Mouse (Mus musculus): ENCODE measurements around the gene Tesc. TPM values are rescaled to one million over a fixed set of nuclear protein-coding genes. Genes with fewer than 3 reads are reported as not detected.

The Tesc gene
- polyA plus RNA-seq, 1 experiment: 17.1 TPM

GRCm38 (mm10) chr5:118036888-118037797, 9.6 kb downstream of the Tesc start:
- H3K36me3 ChIP-seq (ENCODE audit: control insufficient read depth, insufficient read depth, low read length): no peaks in the 10 kb centered on the region
- peak; percentile 29 to 39 for DNase-seq (ENCODE audit: low read depth in 1 of 2, low spot score in 2 of 2)
- TF ChIP-seq POLR2A (IDR thresholded peaks at IDR 0.05; ENCODE audit: low read depth, low read length) (no peak), CTCF (IDR thresholded peaks at IDR 0.05; ENCODE audit: extremely low read depth, insufficient read depth, insufficient read length, insufficient replicate concordance) (no peak)
- H3K27ac ChIP-seq (ENCODE audit: insufficient read depth, low read length): 0 out of 2 replicates have a peak overlapping the region, but pooled peaks have one; percentile 25
- H3K4me1 ChIP-seq (ENCODE audit: control insufficient read depth, insufficient read depth, insufficient read length): peaks cover 4% of the 10 kb centered on the region; the same call in 1 of the 2 replicates
- H3K27me3 ChIP-seq (ENCODE audit: control insufficient read depth, insufficient read depth, low read length): no peaks in the 10 kb centered on the region
- H3K4me3 ChIP-seq (ENCODE audit: extremely low read depth, insufficient read depth, insufficient read length): no peak overlapping the region
- 47% methylated on average over 25 of the region's 25 CpGs for WGBS

GRCm38 (mm10) chr5:118037798-118038484, 10.4 kb downstream of the Tesc start:
- Histone ChIP-seq H3K36me3 (ENCODE audit: control insufficient read depth, insufficient read depth, low read length) (no peaks in the 10 kb centered on the region), H3K4me3 (ENCODE audit: extremely low read depth, insufficient read depth, insufficient read length) (no peak overlapping the region), H3K4me1 (ENCODE audit: control insufficient read depth, insufficient read depth, insufficient read length) (peaks cover 4% of the 10 kb centered on the region; the same call in 1 of the 2 replicates), H3K27me3 (ENCODE audit: control insufficient read depth, insufficient read depth, low read length) (no peaks in the 10 kb centered on the region), H3K27ac (ENCODE audit: insufficient read depth, low read length) (no peak overlapping the region)
- DNase-seq (ENCODE audit: low read depth in 1 of 2, low spot score in 2 of 2): no peak
- TF ChIP-seq CTCF (IDR thresholded peaks at IDR 0.05; ENCODE audit: extremely low read depth, insufficient read depth, insufficient read length, insufficient replicate concordance) (no peak), POLR2A (IDR thresholded peaks at IDR 0.05; ENCODE audit: low read depth, low read length) (no peak)
- 17% methylated on average over 10 of the region's 10 CpGs for WGBS

DNA sequence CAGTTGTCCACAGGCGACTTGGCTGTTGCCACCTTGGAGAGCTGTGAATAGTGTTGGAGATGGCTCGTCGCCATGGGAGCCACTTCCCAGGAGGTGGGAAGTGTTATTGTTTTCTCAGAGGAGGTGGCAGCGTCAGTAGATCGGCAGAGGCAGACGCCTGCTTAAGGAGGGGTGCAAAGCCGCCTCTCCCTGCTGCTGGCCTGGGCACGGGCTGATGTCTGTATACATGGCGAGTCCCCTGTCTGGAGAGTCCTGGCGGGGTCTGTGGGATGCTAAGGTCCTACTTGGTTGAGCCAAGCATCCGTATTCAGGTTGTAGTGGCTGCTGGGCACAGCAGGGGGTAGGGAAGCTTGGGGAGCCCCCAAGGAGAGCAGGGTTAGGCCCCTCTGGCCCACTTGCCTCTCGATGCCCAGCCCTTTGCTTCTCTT, 11.7 kb downstream of the Tesc start:
- H3K36me3 ChIP-seq (ENCODE audit: control insufficient read depth, insufficient read depth, low read length): no peaks in the 10 kb centered on the region

DNA sequence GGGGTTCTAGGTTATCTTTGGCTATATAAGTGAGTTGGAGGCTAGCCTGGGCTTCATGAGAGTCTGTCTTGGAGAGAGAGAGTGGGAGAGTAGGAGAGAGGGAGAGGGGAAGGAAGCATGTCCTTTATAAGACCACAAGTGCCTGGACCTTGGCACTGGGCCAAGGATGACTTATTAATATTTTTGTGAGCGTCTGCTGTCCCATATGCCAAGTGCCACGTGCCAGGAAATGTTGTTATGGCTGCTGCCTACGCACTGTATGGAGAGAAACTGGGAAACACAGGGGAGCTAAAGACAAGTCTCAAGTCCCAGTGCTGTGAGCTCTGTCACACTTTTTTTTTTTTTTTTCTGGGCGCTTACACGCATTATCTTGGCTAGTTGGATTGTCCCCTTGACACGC, 15.1 kb downstream of the Tesc start:
- Histone ChIP-seq H3K36me3 (ENCODE audit: control insufficient read depth, insufficient read depth, low read length) (no peaks in the 10 kb centered on the region), H3K27ac (ENCODE audit: insufficient read depth, low read length) (no peak overlapping the region), H3K4me3 (ENCODE audit: extremely low read depth, insufficient read depth, insufficient read length) (no peak overlapping the region), H3K4me1 (ENCODE audit: control insufficient read depth, insufficient read depth, insufficient read length) (peaks cover 6% of the 10 kb centered on the region; the same call in 1 of the 2 replicates), H3K27me3 (ENCODE audit: control insufficient read depth, insufficient read depth, low read length) (no peaks in the 10 kb centered on the region)
- DNase-seq (ENCODE audit: low read depth in 1 of 2, low spot score in 2 of 2): no peak
- no peak for TF ChIP-seq CTCF (IDR thresholded peaks at IDR 0.05; ENCODE audit: extremely low read depth, insufficient read depth, insufficient read length, insufficient replicate concordance)
- no peak for TF ChIP-seq POLR2A (IDR thresholded peaks at IDR 0.05; ENCODE audit: low read depth, low read length)
- 87% methylated on average over 6 of the region's 6 CpGs for WGBS

More for the DNA sequence above, 11.7 kb downstream of the Tesc start:
- TF ChIP-seq CTCF (IDR thresholded peaks at IDR 0.05; ENCODE audit: extremely low read depth, insufficient read depth, insufficient read length, insufficient replicate concordance) (no peak), POLR2A (IDR thresholded peaks at IDR 0.05; ENCODE audit: low read depth, low read length) (no peak)
- Histone ChIP-seq H3K4me1 (ENCODE audit: control insufficient read depth, insufficient read depth, insufficient read length) (peaks cover 4% of the 10 kb centered on the region; the same call in 1 of the 2 replicates), H3K27me3 (ENCODE audit: control insufficient read depth, insufficient read depth, low read length) (no peaks in the 10 kb centered on the region), H3K4me3 (ENCODE audit: extremely low read depth, insufficient read depth, insufficient read length) (no peak overlapping the region), H3K27ac (ENCODE audit: insufficient read depth, low read length) (no peak overlapping the region)
- no peak for DNase-seq (ENCODE audit: low read depth in 1 of 2, low spot score in 2 of 2)
- 93% methylated on average over 12 of the region's 12 CpGs for WGBS

GRCm38 (mm10) chr5:118043761-118044160, 16.2 kb downstream of the Tesc start:
- H3K27me3 ChIP-seq (ENCODE audit: control insufficient read depth, insufficient read depth, low read length): no peaks in the 10 kb centered on the region
- no peak for DNase-seq (ENCODE audit: low read depth in 1 of 2, low spot score in 2 of 2)
- 88% methylated on average over 4 of the region's 4 CpGs for WGBS
- no peaks in the 10 kb centered on the region for H3K36me3 ChIP-seq (ENCODE audit: control insufficient read depth, insufficient read depth, low read length)
- no peak for TF ChIP-seq POLR2A (IDR thresholded peaks at IDR 0.05; ENCODE audit: low read depth, low read length)
- TF ChIP-seq CTCF (IDR thresholded peaks at IDR 0.05; ENCODE audit: extremely low read depth, insufficient read depth, insufficient read length, insufficient replicate concordance): no peak
- no peak overlapping the region for H3K27ac ChIP-seq (ENCODE audit: insufficient read depth, low read length)
- no peak overlapping the region for H3K4me3 ChIP-seq (ENCODE audit: extremely low read depth, insufficient read depth, insufficient read length)
- peaks cover 7% of the 10 kb centered on the region; the same call in 1 of the 2 replicates for H3K4me1 ChIP-seq (ENCODE audit: control insufficient read depth, insufficient read depth, insufficient read length)

GRCm38 (mm10) chr5:118044907-118045306, 17.4 kb downstream of the Tesc start:
- Histone ChIP-seq H3K36me3 (ENCODE audit: control insufficient read depth, insufficient read depth, low read length) (no peaks in the 10 kb centered on the region), H3K27ac (ENCODE audit: insufficient read depth, low read length) (no peak overlapping the region), H3K27me3 (ENCODE audit: control insufficient read depth, insufficient read depth, low read length) (no peaks in the 10 kb centered on the region), H3K4me3 (ENCODE audit: extremely low read depth, insufficient read depth, insufficient read length) (no peak overlapping the region), H3K4me1 (ENCODE audit: control insufficient read depth, insufficient read depth, insufficient read length) (peaks cover 13% of the 10 kb centered on the region; the same call in 1 of the 2 replicates)
- TF ChIP-seq CTCF (IDR thresholded peaks at IDR 0.05; ENCODE audit: extremely low read depth, insufficient read depth, insufficient read length, insufficient replicate concordance): no peak
- no peak for TF ChIP-seq POLR2A (IDR thresholded peaks at IDR 0.05; ENCODE audit: low read depth, low read length)
- DNase-seq (ENCODE audit: low read depth in 1 of 2, low spot score in 2 of 2): no peak
- 84% methylated on average over 6 of the region's 6 CpGs for WGBS

Data from spleen, adult 2 months (tissue).